Mouse (Mus musculus): ENCODE measurements around the gene Mettl3.
A peak's percentile ranks its signal among the peaks of the same experiment; 100 is the strongest.
"Not testable (repeated sequence)": the region's sequence is repeated elsewhere in the genome, so short reads cannot be mapped to it uniquely, and the experiment has no call there.

Gene Mettl3

GRCm38 (mm10) chr14:52304644-52305271 lies at the start of gene Mettl3:
TSS of gene Mettl3 (minus strand) at chr14:52305128.
- peak; percentile 95 to 96 for DNase-seq

- DNase-seq: no peak
Observed at GRCm38 (mm10) chr14:52339512-52339852, 34.6 kb upstream of the Mettl3 start.

- peak; percentile 71 to 77 for DNase-seq
Observed at GRCm38 (mm10) chr14:52338751-52339511, 34.0 kb upstream of the Mettl3 start.

GRCm38 (mm10) chr14:52332171-52332570 lies 27.2 kb upstream of the Mettl3 start:
- DNase-seq: no peak

GRCm38 (mm10) chr14:52331069-52331750 lies 26.3 kb upstream of the Mettl3 start:
- DNase-seq: no peak

GRCm38 (mm10) chr14:52327910-52328812 lies 23.2 kb upstream of the Mettl3 start, which contains the start of gene Sall2:
TSS of gene Sall2 (minus strand) at chr14:52328762.
- DNase-seq: peak in 1 of 2 experiments; percentile 20

GRCm38 (mm10) chr14:52327375-52327901 lies 22.5 kb upstream of the Mettl3 start:
- no peak for DNase-seq

GRCm38 (mm10) chr14:52325890-52326289 lies 21.0 kb upstream of the Mettl3 start:
- DNase-seq: no peak

- DNase-seq: no peak
Observed at GRCm38 (mm10) chr14:52319361-52319760, 14.4 kb upstream of the Mettl3 start.

- peak; percentile 71 to 72 for DNase-seq
Observed at GRCm38 (mm10) chr14:52316441-52317225, 11.7 kb upstream of the Mettl3 start.

GRCm38 (mm10) chr14:52315792-52316440 lies 11.0 kb upstream of the Mettl3 start:
- DNase-seq: peak; percentile 82 to 85

GRCm38 (mm10) chr14:52315283-52315780 lies 10.4 kb upstream of the Mettl3 start:
- no peak for DNase-seq

GRCm38 (mm10) chr14:52314808-52315150 lies 9.9 kb upstream of the Mettl3 start:
- peak in 1 of 2 experiments; percentile 41 for DNase-seq

GRCm38 (mm10) chr14:52313931-52314807 lies 9.2 kb upstream of the Mettl3 start:
- peak in 1 of 2 experiments; percentile 18 for DNase-seq

GRCm38 (mm10) chr14:52310906-52311305 lies 6.0 kb upstream of the Mettl3 start:
- DNase-seq: no peak

GRCm38 (mm10) chr14:52310343-52310742 lies 5.4 kb upstream of the Mettl3 start:
- DNase-seq: peak in 1 of 2 experiments; percentile 43

GRCm38 (mm10) chr14:52306100-52306499 lies 1.2 kb upstream of the Mettl3 start:
- no peak for DNase-seq

- DNase-seq: not testable (repeated sequence)
Observed at GRCm38 (mm10) chr14:52303517-52303916, 1.4 kb downstream of the Mettl3 start.

- peak in 1 of 2 experiments; percentile 18 for DNase-seq
Observed at GRCm38 (mm10) chr14:52295558-52296264, 9.2 kb downstream of the Mettl3 start.
